Mouse (Mus musculus): Measurements from ENCODE around the gene Chst3. TPM values are rescaled to one million over a fixed set of nuclear protein-coding genes. Genes with fewer than 3 reads are reported as not detected.

Chst3 gene
- 1.3 TPM in 2 replicates for polyA plus RNA-seq (2014; fragmentation: Nextera tagmentation; extraction: Ambion mirVana)

DNA sequence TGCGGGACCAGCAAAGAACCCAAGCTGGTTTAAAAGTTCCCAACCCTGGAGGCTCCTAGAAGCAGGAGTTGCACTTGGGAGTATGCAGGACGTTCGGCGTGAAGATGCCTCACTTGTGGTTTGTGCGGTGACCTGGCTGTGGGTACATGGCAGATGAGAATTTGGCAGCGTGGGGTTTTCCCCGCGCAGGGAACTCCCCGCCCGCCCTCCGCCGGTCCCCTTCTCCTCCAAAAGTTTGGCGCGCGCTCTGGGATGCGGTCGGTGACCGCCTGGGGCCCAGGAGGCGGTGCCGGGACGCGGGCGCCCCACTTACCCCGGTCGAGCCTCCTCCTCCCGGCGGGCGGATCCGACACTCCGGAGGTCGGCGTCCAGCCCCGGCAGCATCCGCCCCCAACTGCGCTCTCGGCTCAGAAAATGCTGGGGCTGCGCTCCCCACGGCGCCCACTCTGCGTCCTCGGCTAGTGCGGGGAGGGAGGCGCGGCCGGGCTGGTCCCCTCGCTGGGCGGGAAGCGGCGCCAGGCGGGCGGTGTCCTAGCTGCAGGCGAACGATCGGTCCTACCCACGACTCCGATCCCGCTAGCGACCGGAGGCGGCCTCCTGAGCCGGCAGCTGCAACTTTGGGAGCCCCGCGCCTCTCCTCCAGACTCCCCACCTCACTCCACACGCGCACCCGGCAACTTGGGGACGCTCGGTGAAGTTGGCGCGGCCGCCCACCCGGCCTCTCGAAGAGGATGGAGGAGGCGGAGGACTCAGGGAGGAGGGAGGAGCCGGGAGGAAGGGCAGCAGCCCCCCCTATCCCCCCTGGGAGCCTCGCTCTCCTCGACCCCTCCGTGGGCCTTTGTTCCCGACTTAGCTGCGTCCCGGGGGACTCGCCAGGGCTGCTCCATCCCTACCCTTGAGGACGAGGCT is at the start of gene Chst3:
TSS of gene Chst3 (minus strand) at position 670 of the 909 bp plus-strand sequence.
- Histone ChIP-seq H3K27ac (replicated peaks; ENCODE audit: low read depth, low read length) (peak within 1 kb of the TSS; percentile 86), H3K4me1 (ENCODE audit: control insufficient read depth, insufficient read depth, low read length) (peaks cover 22% of the 10 kb centered on the region), H3K9ac (ENCODE audit: low read depth, low read length) (peak within 1 kb of the TSS; percentile 84), H3K9me3 (ENCODE audit: control insufficient read depth, low read length) (no peaks in the 10 kb centered on the region), H3K36me3 (ENCODE audit: control insufficient read depth, insufficient read depth, low read length) (no peaks in the 10 kb centered on the region), H3K27me3 (replicated peaks; ENCODE audit: control insufficient read depth, insufficient read depth, low read length) (no peaks in the 10 kb centered on the region), H3K4me2 (ENCODE audit: low read depth, low read length) (peak within 1 kb of the TSS; percentile 81), H3K4me3 (ENCODE audit: low read depth, low read length) (peak within 1 kb of the TSS; percentile 73)
- DNase-seq (ENCODE audit: low spot score) (peak; percentile 75), ATAC-seq (ENCODE audit: low read depth) (peak; percentile 86)
- under 1% methylated on average over 33 of the region's 83 CpGs for WGBS

DNA sequence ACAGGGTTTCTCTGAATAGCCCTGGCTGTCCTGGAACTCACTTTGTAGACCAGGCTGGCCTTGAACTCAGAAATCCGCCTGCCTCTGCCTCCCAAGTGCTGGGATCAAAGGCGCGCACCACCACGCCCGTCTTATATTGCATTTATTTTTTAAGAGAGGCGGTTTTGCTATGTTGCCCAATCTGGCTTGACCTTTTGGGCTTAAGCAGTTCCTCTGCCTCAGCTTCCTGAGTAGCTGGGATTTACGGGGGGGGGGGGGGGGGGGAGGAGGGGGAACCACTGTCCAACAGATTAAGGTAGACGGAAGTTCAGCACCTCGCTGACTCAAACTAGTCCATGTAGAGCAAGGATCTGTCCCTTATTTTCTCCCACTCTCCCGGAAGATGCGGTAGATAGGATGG is 49.7 kb upstream of the Chst3 start:
- WGBS = 82% methylated on average over 9 of the region's 11 CpGs
- Histone ChIP-seq H3K9me3 (ENCODE audit: control insufficient read depth, low read length) (no peaks in the 10 kb centered on the region), H3K4me2 (ENCODE audit: low read depth, low read length) (no peak overlapping the region), H3K9ac (ENCODE audit: low read depth, low read length) (no peak overlapping the region), H3K4me1 (ENCODE audit: control insufficient read depth, insufficient read depth, low read length) (no peaks in the 10 kb centered on the region), H3K36me3 (ENCODE audit: control insufficient read depth, insufficient read depth, low read length) (no peaks in the 10 kb centered on the region), H3K27ac (replicated peaks; ENCODE audit: low read depth, low read length) (no peak overlapping the region), H3K4me3 (ENCODE audit: low read depth, low read length) (no peak overlapping the region), H3K27me3 (replicated peaks; ENCODE audit: control insufficient read depth, insufficient read depth, low read length) (no peaks in the 10 kb centered on the region)
- DNase-seq (ENCODE audit: low spot score) (no peak), ATAC-seq (ENCODE audit: low read depth) (no peak)

DNA sequence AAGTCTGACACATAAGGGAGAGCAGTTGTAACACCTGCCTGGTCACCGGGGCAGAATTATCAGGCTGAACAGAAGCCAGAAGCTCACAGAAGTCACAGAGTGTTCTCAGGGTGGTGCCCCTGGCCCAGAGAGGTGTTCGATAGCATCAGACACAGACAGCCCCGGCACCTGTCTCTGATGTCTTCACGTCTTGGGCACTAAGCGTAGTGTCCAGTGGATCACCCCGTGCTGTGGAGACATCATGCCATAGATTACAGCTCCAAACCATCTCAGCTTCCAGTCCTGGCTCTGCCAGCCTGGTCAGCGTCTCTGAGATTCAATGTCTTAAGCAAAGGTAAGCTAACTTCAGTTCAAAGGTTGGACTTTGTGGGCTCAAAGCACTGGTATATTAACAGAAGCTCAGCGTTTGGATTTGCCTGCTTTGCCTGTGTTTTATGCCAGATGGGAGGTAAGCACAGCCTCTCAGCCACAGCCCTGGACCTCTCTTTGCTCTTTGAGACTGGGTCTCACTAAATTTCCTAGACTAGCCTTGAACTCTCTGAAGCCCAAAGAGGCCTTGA is 47.9 kb upstream of the Chst3 start:
- WGBS = 85% methylated on average over 8 of the region's 8 CpGs

DNA sequence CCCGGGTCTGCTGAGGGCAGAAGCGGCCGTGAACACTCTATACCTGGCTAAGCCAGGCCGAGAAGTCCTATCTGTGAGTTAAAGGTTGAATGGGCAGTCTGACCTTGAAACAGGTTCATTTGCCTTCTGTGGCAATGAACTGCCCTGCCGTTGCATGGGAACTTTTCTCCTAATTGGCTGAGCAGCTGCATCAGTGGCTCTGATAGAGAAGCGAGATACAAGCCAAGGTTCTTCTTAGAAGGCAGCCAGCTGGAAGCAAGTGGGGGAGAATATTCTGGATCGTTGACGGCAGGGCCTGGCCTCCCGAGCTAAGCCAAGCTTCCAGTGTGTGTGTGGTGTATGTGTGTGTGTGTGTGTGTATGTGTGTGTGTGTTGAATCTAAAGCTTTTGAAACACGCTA is 46.2 kb upstream of the Chst3 start:
- Histone ChIP-seq H3K9me3 (ENCODE audit: control insufficient read depth, low read length) (no peaks in the 10 kb centered on the region), H3K27ac (replicated peaks; ENCODE audit: low read depth, low read length) (no peak overlapping the region), H3K9ac (ENCODE audit: low read depth, low read length) (no peak overlapping the region), H3K4me1 (ENCODE audit: control insufficient read depth, insufficient read depth, low read length) (no peaks in the 10 kb centered on the region), H3K36me3 (ENCODE audit: control insufficient read depth, insufficient read depth, low read length) (no peaks in the 10 kb centered on the region), H3K27me3 (replicated peaks; ENCODE audit: control insufficient read depth, insufficient read depth, low read length) (no peaks in the 10 kb centered on the region), H3K4me3 (ENCODE audit: low read depth, low read length) (no peak overlapping the region), H3K4me2 (ENCODE audit: low read depth, low read length) (no peak overlapping the region)
- 76% methylated on average over 10 of the region's 10 CpGs for WGBS
- ATAC-seq (ENCODE audit: low read depth) (no peak), DNase-seq (ENCODE audit: low spot score) (no peak)

More for the DNA sequence above, 47.9 kb upstream of the Chst3 start:
- Histone ChIP-seq H3K9ac (ENCODE audit: low read depth, low read length) (no peak overlapping the region), H3K27ac (replicated peaks; ENCODE audit: low read depth, low read length) (no peak overlapping the region), H3K4me1 (ENCODE audit: control insufficient read depth, insufficient read depth, low read length) (no peaks in the 10 kb centered on the region), H3K9me3 (ENCODE audit: control insufficient read depth, low read length) (no peaks in the 10 kb centered on the region), H3K4me2 (ENCODE audit: low read depth, low read length) (no peak overlapping the region), H3K4me3 (ENCODE audit: low read depth, low read length) (no peak overlapping the region), H3K36me3 (ENCODE audit: control insufficient read depth, insufficient read depth, low read length) (no peaks in the 10 kb centered on the region), H3K27me3 (replicated peaks; ENCODE audit: control insufficient read depth, insufficient read depth, low read length) (no peaks in the 10 kb centered on the region)
- ATAC-seq (ENCODE audit: low read depth) = no peak
- DNase-seq (ENCODE audit: low spot score) = no peak

DNA sequence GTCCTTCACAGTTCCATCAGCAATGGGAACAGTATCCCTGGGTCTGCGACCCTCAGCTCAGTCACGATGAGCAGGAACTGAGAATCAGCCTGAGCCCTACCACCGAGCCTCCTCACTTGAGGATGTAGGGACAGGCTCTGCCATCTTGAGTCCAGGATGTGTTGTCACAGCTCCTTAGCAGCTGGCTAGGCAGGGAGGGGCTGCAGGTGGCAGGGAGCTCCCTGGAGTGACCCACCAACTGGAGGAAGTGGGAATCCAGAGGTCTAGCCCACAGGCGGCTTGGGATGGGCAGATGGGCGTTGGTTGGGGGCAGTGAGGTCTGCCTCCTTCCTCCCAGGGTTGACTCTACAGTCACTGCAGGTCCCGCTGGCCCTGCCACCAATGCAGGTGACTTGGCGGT is 44.3 kb upstream of the Chst3 start:
- Histone ChIP-seq H3K4me3 (ENCODE audit: low read depth, low read length) (no peak overlapping the region), H3K9ac (ENCODE audit: low read depth, low read length) (no peak overlapping the region), H3K36me3 (ENCODE audit: control insufficient read depth, insufficient read depth, low read length) (no peaks in the 10 kb centered on the region), H3K27ac (replicated peaks; ENCODE audit: low read depth, low read length) (no peak overlapping the region), H3K4me2 (ENCODE audit: low read depth, low read length) (no peak overlapping the region), H3K27me3 (replicated peaks; ENCODE audit: control insufficient read depth, insufficient read depth, low read length) (no peaks in the 10 kb centered on the region), H3K4me1 (ENCODE audit: control insufficient read depth, insufficient read depth, low read length) (no peaks in the 10 kb centered on the region), H3K9me3 (ENCODE audit: control insufficient read depth, low read length) (no peaks in the 10 kb centered on the region)
- no peak for DNase-seq (ENCODE audit: low spot score)
- no peak for ATAC-seq (ENCODE audit: low read depth)
- WGBS = 74% methylated on average over 4 of the region's 7 CpGs

DNA sequence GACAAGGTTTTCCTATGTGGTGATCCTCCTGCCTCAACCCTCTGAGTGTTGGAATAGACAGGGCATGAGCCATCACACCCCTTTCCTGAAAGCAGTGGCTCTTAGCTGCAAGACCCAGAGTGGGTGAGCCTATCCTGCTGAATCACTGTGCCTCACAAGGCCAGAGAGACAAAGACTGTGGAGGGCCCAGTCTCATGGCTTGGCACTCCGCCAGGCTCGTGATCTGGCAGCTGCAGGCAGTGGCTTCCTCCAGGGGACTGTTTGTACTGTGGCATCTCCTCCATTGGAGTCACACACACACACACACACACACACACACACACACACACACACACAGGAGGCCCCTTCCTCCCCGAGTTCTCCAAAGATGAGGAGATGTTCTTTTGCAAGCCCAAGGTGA is 43.3 kb upstream of the Chst3 start:
- Histone ChIP-seq H3K27me3 (replicated peaks; ENCODE audit: control insufficient read depth, insufficient read depth, low read length) (no peaks in the 10 kb centered on the region), H3K4me1 (ENCODE audit: control insufficient read depth, insufficient read depth, low read length) (no peaks in the 10 kb centered on the region), H3K4me2 (ENCODE audit: low read depth, low read length) (no peak overlapping the region), H3K9ac (ENCODE audit: low read depth, low read length) (no peak overlapping the region), H3K36me3 (ENCODE audit: control insufficient read depth, insufficient read depth, low read length) (no peaks in the 10 kb centered on the region), H3K4me3 (ENCODE audit: low read depth, low read length) (no peak overlapping the region), H3K9me3 (ENCODE audit: control insufficient read depth, low read length) (no peaks in the 10 kb centered on the region), H3K27ac (replicated peaks; ENCODE audit: low read depth, low read length) (no peak overlapping the region)
- WGBS = 33% methylated on average over 3 of the region's 3 CpGs
- peak; percentile 88 for ATAC-seq (ENCODE audit: low read depth)
- DNase-seq (ENCODE audit: low spot score) = peak; percentile 90

DNA sequence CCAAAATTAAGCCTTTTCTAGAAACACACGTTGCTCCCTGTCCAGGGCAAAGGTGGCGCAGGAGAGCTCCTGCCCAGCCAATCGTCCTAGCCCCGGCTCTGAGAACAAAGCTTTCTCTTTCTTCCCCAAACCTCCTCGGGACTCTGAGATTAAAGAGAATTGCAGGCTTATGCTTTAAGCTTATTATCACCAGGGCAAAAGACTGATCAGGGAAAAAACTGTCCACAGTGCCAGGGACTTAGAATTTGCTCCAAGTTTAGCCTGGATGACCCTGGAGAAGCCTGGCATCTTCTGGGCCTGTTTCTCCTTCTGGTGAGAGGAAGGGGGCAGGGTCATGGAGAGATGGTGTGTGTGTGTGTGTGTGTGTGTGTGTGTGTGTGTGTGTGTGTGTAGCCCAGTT is 42.5 kb upstream of the Chst3 start:
- H3K9me3 ChIP-seq (ENCODE audit: control insufficient read depth, low read length) = no peaks in the 10 kb centered on the region
- no peaks in the 10 kb centered on the region for H3K27me3 ChIP-seq (replicated peaks; ENCODE audit: control insufficient read depth, insufficient read depth, low read length)
- H3K4me2 ChIP-seq (ENCODE audit: low read depth, low read length) = no peak overlapping the region
- H3K36me3 ChIP-seq (ENCODE audit: control insufficient read depth, insufficient read depth, low read length) = no peaks in the 10 kb centered on the region
- H3K9ac ChIP-seq (ENCODE audit: low read depth, low read length) = no peak overlapping the region
- WGBS = 25% methylated on average over 5 of the region's 5 CpGs
- H3K4me3 ChIP-seq (ENCODE audit: low read depth, low read length) = no peak overlapping the region
- DNase-seq (ENCODE audit: low spot score) (no peak), ATAC-seq (ENCODE audit: low read depth) (no peak)
- H3K27ac ChIP-seq (replicated peaks; ENCODE audit: low read depth, low read length) = no peak overlapping the region
- no peaks in the 10 kb centered on the region for H3K4me1 ChIP-seq (ENCODE audit: control insufficient read depth, insufficient read depth, low read length)

DNA sequence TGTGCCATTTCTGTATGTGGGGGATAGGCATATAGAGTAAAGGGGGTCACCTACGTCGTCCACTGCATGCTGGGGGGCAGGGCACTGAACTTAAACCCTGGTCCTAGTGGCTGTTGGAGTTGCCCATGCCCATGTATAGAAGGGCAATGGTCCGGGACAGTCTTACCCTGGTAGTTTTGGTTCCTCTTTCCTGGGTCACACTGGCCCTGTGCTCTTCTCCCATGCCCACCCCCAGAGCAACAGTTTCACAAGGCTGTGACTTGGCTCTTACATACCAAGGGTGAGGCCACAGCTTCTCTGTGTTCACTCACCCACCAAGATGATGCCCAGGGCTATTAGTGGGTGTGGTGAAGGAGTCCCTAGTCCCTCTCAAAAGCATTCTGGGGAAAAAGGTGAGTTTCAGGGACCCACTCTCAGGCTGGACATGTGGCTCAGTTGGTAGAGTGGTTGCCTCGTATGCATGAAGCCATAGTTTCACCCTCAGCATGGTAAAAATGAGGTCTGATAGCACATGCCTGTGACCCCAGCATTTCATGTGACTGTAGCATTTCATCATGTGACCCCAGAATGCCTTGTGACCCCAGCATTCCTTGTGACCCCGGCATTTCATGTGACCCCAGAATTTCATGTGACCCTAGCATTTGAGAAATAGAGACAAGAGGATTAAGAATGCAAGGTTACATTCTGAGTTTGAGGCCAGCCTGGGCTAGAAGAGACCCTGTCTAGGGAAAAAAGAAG is 41.7 kb upstream of the Chst3 start:
- no peaks in the 10 kb centered on the region for H3K36me3 ChIP-seq (ENCODE audit: control insufficient read depth, insufficient read depth, low read length)
- H3K4me1 ChIP-seq (ENCODE audit: control insufficient read depth, insufficient read depth, low read length) = no peaks in the 10 kb centered on the region
- no peak overlapping the region for H3K9ac ChIP-seq (ENCODE audit: low read depth, low read length)
- DNase-seq (ENCODE audit: low spot score) (no peak), ATAC-seq (ENCODE audit: low read depth) (no peak)
- no peaks in the 10 kb centered on the region for H3K27me3 ChIP-seq (replicated peaks; ENCODE audit: control insufficient read depth, insufficient read depth, low read length)
- WGBS = 82% methylated on average over 5 of the region's 5 CpGs
- no peak overlapping the region for H3K4me3 ChIP-seq (ENCODE audit: low read depth, low read length)
- no peak overlapping the region for H3K4me2 ChIP-seq (ENCODE audit: low read depth, low read length)
- no peaks in the 10 kb centered on the region for H3K9me3 ChIP-seq (ENCODE audit: control insufficient read depth, low read length)
- no peak overlapping the region for H3K27ac ChIP-seq (replicated peaks; ENCODE audit: low read depth, low read length)
